Mouse (Mus musculus): Measurements from ENCODE around the gene Pik3r3. TPM values are rescaled to one million over a fixed set of nuclear protein-coding genes. Genes with fewer than 3 reads are reported as not detected.
"Not testable (repeated sequence)": the region's sequence is repeated elsewhere in the genome, so short reads cannot be mapped to it uniquely, and the experiment has no call there.

Gene Pik3r3
- polyA plus RNA-seq, 1 experiment from 2014 or later, result 52.6 TPM

- no peak for ATAC-seq (ENCODE audit: low FRiP score)
- Histone ChIP-seq H3K4me1 (no peaks in the 10 kb centered on the region), H3K36me3 (no peaks in the 10 kb centered on the region), H3K9ac (replicated peaks) (no peak overlapping the region), H3K9me3 (replicated peaks) (no peaks in the 10 kb centered on the region), H3K4me2 (no peak overlapping the region), H3K27ac (replicated peaks) (no peak overlapping the region), H3K27me3 (replicated peaks) (no peaks in the 10 kb centered on the region), H3K4me3 (replicated peaks) (no peak overlapping the region)
- 40% methylated on average over 4 of the region's 4 CpGs for WGBS
Observed at GRCm38 (mm10) chr4:116192286-116192835, 29.1 kb upstream of the Pik3r3 start.

GRCm38 (mm10) chr4:116193583-116194383 lies 27.6 kb upstream of the Pik3r3 start:
- H3K27me3 ChIP-seq (replicated peaks), result no peaks in the 10 kb centered on the region
- no peaks in the 10 kb centered on the region for H3K4me1 ChIP-seq
- H3K9ac ChIP-seq (replicated peaks), result no peak overlapping the region
- H3K9me3 ChIP-seq (replicated peaks), result no peaks in the 10 kb centered on the region
- no peak overlapping the region for H3K4me3 ChIP-seq (replicated peaks)
- no peak overlapping the region for H3K27ac ChIP-seq (replicated peaks)
- no peak overlapping the region for H3K4me2 ChIP-seq
- no peak for ATAC-seq (ENCODE audit: low FRiP score)
- 77% methylated on average over 9 of the region's 9 CpGs for WGBS
- no peaks in the 10 kb centered on the region for H3K36me3 ChIP-seq

- no peak overlapping the region for H3K9ac ChIP-seq (replicated peaks)
- 83% methylated on average over 2 of the region's 2 CpGs for WGBS
- no peak overlapping the region for H3K27ac ChIP-seq (replicated peaks)
- H3K36me3 ChIP-seq, result no peaks in the 10 kb centered on the region
- no peaks in the 10 kb centered on the region for H3K4me1 ChIP-seq
- H3K9me3 ChIP-seq (replicated peaks), result no peaks in the 10 kb centered on the region
- no peak overlapping the region for H3K4me3 ChIP-seq (replicated peaks)
- ATAC-seq (ENCODE audit: low FRiP score), result no peak
- H3K4me2 ChIP-seq, result no peak overlapping the region
- no peaks in the 10 kb centered on the region for H3K27me3 ChIP-seq (replicated peaks)
Observed at GRCm38 (mm10) chr4:116198422-116198821, 23.0 kb upstream of the Pik3r3 start.

- WGBS, result 72% methylated on average over 3 of the region's 3 CpGs
Observed at GRCm38 (mm10) chr4:116204422-116204821, 17.0 kb upstream of the Pik3r3 start.

GRCm38 (mm10) chr4:116206531-116206930 lies 14.9 kb upstream of the Pik3r3 start:
- no peak overlapping the region for H3K4me3 ChIP-seq (replicated peaks)
- 56% methylated on average over 4 of the region's 4 CpGs for WGBS
- no peak overlapping the region for H3K9ac ChIP-seq (replicated peaks)
- ATAC-seq (ENCODE audit: low FRiP score), result no peak
- H3K4me1 ChIP-seq, result no peaks in the 10 kb centered on the region
- no peaks in the 10 kb centered on the region for H3K27me3 ChIP-seq (replicated peaks)
- no peak overlapping the region for H3K27ac ChIP-seq (replicated peaks)
- no peaks in the 10 kb centered on the region for H3K9me3 ChIP-seq (replicated peaks)
- no peaks in the 10 kb centered on the region for H3K36me3 ChIP-seq
- no peak overlapping the region for H3K4me2 ChIP-seq

More at GRCm38 (mm10) chr4:116204422-116204821, 17.0 kb upstream of the Pik3r3 start:
- Histone ChIP-seq H3K4me2 (no peak overlapping the region), H3K27me3 (replicated peaks) (no peaks in the 10 kb centered on the region), H3K36me3 (no peaks in the 10 kb centered on the region), H3K27ac (replicated peaks) (no peak overlapping the region), H3K9ac (replicated peaks) (no peak overlapping the region), H3K9me3 (replicated peaks) (no peaks in the 10 kb centered on the region), H3K4me3 (replicated peaks) (no peak overlapping the region), H3K4me1 (no peaks in the 10 kb centered on the region)
- ATAC-seq (ENCODE audit: low FRiP score), result no peak

GRCm38 (mm10) chr4:116208891-116209290 lies 12.5 kb upstream of the Pik3r3 start:
- H3K27ac ChIP-seq (replicated peaks), result no peak overlapping the region
- H3K9ac ChIP-seq (replicated peaks), result no peak overlapping the region
- no peaks in the 10 kb centered on the region for H3K36me3 ChIP-seq
- no peak overlapping the region for H3K4me2 ChIP-seq
- ATAC-seq (ENCODE audit: low FRiP score), result no peak
- no peaks in the 10 kb centered on the region for H3K4me1 ChIP-seq
- WGBS, result 82% methylated on average over 1 of the region's 1 CpGs
- H3K4me3 ChIP-seq (replicated peaks), result no peak overlapping the region
- no peaks in the 10 kb centered on the region for H3K27me3 ChIP-seq (replicated peaks)
- no peaks in the 10 kb centered on the region for H3K9me3 ChIP-seq (replicated peaks)

GRCm38 (mm10) chr4:116215895-116216605 lies 5.4 kb upstream of the Pik3r3 start:
- H3K27ac ChIP-seq (replicated peaks), result no peak overlapping the region
- peaks cover 6% of the 10 kb centered on the region for H3K4me1 ChIP-seq
- H3K36me3 ChIP-seq, result no peaks in the 10 kb centered on the region
- ATAC-seq (ENCODE audit: low FRiP score), result no peak
- no peak overlapping the region for H3K4me3 ChIP-seq (replicated peaks)
- H3K9me3 ChIP-seq (replicated peaks), result no peaks in the 10 kb centered on the region
- WGBS, result 93% methylated on average over 2 of the region's 2 CpGs
- H3K4me2 ChIP-seq, result no peak overlapping the region
- H3K27me3 ChIP-seq (replicated peaks), result no peaks in the 10 kb centered on the region
- no peak overlapping the region for H3K9ac ChIP-seq (replicated peaks)

GRCm38 (mm10) chr4:116217046-116217445 lies 4.4 kb upstream of the Pik3r3 start:
- H3K36me3 ChIP-seq, result no peaks in the 10 kb centered on the region
- WGBS, result 51% methylated on average over 2 of the region's 2 CpGs

GRCm38 (mm10) chr4:116217661-116218060 lies 3.8 kb upstream of the Pik3r3 start:
- not testable (repeated sequence) for ATAC-seq (ENCODE audit: low FRiP score); H3K4me1 ChIP-seq; H3K4me3 ChIP-seq (replicated peaks); H3K36me3 ChIP-seq; H3K4me2 ChIP-seq; H3K9me3 ChIP-seq (replicated peaks); H3K27me3 ChIP-seq (replicated peaks); H3K9ac ChIP-seq (replicated peaks); H3K27ac ChIP-seq (replicated peaks)
- WGBS, result 81% methylated on average over 1 of the region's 1 CpGs

More at GRCm38 (mm10) chr4:116217046-116217445, 4.4 kb upstream of the Pik3r3 start:
- Histone ChIP-seq H3K9me3 (replicated peaks) (no peaks in the 10 kb centered on the region), H3K9ac (replicated peaks) (no peak overlapping the region), H3K4me2 (no peak overlapping the region), H3K27ac (replicated peaks) (no peak overlapping the region), H3K27me3 (replicated peaks) (no peaks in the 10 kb centered on the region), H3K4me1 (peaks cover 6% of the 10 kb centered on the region), H3K4me3 (replicated peaks) (no peak overlapping the region)
- ATAC-seq (ENCODE audit: low FRiP score), result no peak

- ATAC-seq (ENCODE audit: low FRiP score), result no peak
- Histone ChIP-seq H3K27me3 (replicated peaks) (no peaks in the 10 kb centered on the region), H3K36me3 (no peaks in the 10 kb centered on the region), H3K4me2 (no peak overlapping the region), H3K9ac (replicated peaks) (no peak overlapping the region), H3K9me3 (replicated peaks) (no peaks in the 10 kb centered on the region), H3K4me3 (replicated peaks) (no peak overlapping the region), H3K27ac (replicated peaks) (no peak overlapping the region), H3K4me1 (peaks cover 6% of the 10 kb centered on the region)
- 86% methylated on average over 1 of the region's 1 CpGs for WGBS
Observed at GRCm38 (mm10) chr4:116219056-116219455, 2.4 kb upstream of the Pik3r3 start.

- H3K9me3 ChIP-seq (replicated peaks), result no peaks in the 10 kb centered on the region
- no peak for ATAC-seq (ENCODE audit: low FRiP score)
- H3K36me3 ChIP-seq, result no peaks in the 10 kb centered on the region
- H3K4me2 ChIP-seq, result peak overlapping the region; percentile 64
- H3K27ac ChIP-seq (replicated peaks), result peak overlapping the region; percentile 100
- no peaks in the 10 kb centered on the region for H3K27me3 ChIP-seq (replicated peaks)
- WGBS, result 4% methylated on average over 6 of the region's 6 CpGs
- peak overlapping the region; percentile 92 for H3K9ac ChIP-seq (replicated peaks)
- H3K4me1 ChIP-seq, result peaks cover 7% of the 10 kb centered on the region
- peak overlapping the region; percentile 77 for H3K4me3 ChIP-seq (replicated peaks)
Observed at GRCm38 (mm10) chr4:116220071-116220650, 1.3 kb upstream of the Pik3r3 start.
